Mouse (Mus musculus) adrenal gland, postnatal 25 days (tissue): ENCODE measurements around the gene Mmgt2. TPM values are rescaled to one million over a fixed set of nuclear protein-coding genes. Genes with fewer than 3 reads are reported as not detected.
A peak's percentile ranks its signal among the peaks of the same experiment; 100 is the strongest.
"Not testable (repeated sequence)": the region's sequence is repeated elsewhere in the genome, so short reads cannot be mapped to it uniquely, and the experiment has no call there.

Experiments used
- DNase-seq: peaks from one replicate; pipeline ENCODE4 v3.0.0; 2021; ENCODE audit warnings: mixed read lengths
- total RNA-seq: library from RNA; stranded (reverse); gene quantifications from 2 replicates; pipeline ENCODE4 v1.2.3, GENCODE M21; 2021

Mmgt2 gene
- total RNA-seq, 1 experiment from 2014 or later: 49.0 TPM

DNA sequence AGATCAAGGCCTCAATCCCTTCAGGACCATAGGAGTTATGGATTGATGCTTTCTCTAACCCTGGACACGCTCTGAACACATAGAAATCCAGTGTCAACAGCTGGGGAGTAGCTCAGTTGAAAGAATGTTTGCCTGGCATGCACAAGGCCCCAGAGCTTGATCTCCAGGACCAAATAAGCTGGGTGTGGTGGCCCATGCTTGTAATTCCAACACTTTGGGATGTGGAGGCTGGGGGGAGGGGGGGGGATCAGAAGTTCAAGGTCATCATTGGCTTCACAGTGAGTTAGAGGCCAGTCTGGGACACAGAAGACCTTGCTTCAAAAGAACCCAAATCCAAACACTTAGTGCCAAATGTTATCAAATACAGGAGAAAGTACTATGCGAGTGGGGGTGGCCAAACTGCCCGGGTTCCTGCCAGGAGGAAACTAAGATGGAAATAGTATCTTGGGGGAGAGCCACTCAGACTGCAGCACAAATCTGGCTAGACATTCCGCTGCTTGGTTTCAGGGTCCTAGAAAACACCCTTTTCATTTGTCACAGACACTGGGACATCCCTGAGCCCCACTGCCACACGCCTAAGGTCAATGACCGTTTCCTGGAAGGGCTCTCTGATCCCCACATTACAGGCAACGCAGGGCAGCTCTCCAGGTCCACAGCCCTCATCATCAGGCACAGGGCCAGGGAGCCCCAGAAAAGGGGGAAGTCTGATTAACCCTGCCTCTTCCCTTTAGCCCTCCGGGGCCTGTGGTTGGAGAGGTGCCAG is 2.6 kb upstream of the Mmgt2 start:
- peak; percentile 49 for DNase-seq

DNA sequence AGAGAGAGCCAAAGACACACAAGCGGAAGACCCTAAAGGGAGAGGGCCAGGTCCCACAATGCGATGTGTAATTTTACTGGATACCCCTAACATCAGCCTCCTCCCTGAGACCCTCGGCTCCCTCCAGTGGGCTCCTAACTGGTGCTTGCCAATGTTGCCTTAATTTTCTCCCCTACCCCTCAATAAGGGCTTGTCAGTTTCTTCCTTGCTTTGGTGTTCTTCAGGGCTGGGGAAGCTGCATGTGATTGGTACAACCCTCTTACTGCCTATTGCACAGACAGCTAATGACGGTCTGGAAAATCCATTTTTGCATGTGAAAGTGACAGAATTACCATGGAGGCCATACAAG is 2.0 kb upstream of the Mmgt2 start:
- DNase-seq: no peak

DNA sequence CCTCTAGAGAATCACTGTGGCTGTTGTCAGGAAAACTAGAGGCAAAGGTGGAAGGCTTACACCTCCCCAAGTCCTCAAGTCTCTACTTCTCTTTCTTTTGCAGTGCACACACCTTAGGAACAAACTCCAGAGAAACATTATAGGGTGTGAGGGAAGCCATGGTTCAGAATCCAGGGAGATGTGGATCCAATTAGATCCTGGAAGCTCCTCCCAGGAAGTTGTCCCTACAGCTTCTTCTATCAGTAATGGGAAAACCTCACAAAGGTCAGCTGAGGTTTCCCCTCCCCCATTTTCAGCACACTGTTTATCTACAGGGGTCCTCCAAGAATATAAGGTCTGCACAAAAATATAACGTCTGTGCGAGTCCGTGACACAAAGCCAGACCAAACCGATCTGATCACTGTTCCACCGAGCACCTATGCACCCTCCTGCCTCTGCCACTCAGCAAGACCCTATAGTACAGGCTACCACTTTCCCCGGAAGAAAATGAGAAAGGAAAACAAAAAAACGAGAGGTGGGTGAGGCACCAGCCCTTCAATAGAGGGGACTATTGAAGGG is 1.4 kb upstream of the Mmgt2 start:
- DNase-seq: no peak

- peak; percentile 43 for DNase-seq
These were observed 538 bp upstream of the Mmgt2 start, which contains the start of gene Lrrc75a for GRCm38 (mm10) chr11:62647661-62648590. Gene Lrrc75a, minus strand, starts transcription at chr11:62648523.

DNA sequence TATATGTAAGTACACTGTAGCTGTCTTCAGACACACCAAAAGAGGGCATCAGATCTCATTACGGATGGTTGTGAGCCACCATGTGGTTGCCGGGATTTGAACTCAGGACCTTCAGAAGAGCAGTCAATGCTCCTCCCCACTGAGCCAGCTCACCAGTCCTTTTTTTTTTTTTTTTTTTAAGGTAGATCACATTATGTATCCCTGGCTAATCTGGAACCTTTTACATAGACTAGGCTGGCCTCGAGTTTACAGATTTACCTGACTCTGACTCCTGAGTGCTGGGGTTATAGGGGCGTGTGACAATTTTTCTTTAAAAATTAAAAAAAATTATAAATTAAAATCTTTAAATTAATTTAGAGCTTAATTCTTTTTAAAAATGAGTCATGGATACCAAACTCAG is 1.3 kb downstream of the Mmgt2 start:
- not testable (repeated sequence) for DNase-seq

GRCm38 (mm10) chr11:62651563-62651962 is 3.1 kb downstream of the Mmgt2 start:
- no peak for DNase-seq

GRCm38 (mm10) chr11:62652080-62652479 is 3.6 kb downstream of the Mmgt2 start:
- no peak for DNase-seq

DNA sequence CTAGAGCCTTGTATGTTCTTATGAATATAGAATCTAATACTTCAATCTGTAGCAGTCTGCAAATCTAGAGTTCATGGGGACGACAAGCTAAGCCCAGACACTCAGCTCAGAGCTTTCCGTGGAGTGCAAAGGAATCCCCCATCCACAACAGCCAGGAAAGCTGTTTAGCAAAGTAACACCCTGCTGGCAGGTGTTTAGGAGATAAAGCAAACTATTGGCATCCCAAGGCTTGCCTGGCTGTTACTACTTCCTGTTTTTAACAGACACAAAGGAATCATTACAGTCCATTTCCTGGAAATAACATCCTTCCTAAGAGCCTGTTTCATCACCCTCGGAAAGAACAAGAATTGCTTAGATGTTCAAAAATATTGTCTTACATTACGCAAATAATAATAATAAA is 12.4 kb downstream of the Mmgt2 start:
- no peak for DNase-seq

GRCm38 (mm10) chr11:62664250-62664649 is 15.8 kb downstream of the Mmgt2 start:
- no peak for DNase-seq

DNA sequence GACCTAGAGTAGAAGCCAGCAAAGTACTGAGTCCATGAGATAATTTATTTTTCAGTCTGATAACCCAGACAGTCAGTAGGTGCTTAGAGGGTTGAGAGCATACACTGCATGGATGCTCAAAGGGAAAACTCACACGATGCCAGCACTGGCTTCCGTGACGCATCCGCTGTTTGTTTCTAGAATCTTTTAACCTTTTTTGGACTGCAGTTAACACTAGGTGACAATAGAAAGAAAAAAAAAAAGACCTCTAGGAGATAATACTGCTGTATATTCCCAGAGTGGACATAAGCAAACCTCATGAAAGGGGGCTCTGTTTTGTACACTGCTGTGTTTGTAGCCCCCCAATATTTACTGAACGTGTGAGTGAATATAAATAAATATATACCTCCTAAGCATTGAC is 20.5 kb downstream of the Mmgt2 start:
- DNase-seq: no peak

- DNase-seq: no peak
These were observed 21.0 kb downstream of the Mmgt2 start for GRCm38 (mm10) chr11:62669471-62669870.

DNA sequence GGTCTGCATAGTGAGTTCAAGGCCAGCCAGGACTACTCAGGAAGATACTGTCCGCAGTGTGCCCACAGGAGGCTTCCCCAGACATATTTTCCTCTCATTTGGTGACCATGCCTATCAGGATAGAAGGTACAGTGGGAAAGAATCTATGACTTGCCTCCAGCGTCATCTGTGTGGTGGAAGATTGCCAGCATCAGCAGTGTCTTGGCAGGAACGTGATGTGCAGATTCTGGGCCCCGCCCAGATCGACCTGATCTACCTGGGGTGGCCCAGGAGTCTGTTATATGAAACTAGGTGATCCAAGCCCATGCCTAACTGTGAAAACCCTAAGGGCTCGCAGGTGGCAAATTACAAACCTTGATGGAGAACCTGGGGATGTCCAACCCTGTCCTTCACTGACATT is 21.5 kb downstream of the Mmgt2 start:
- no peak for DNase-seq

- DNase-seq: peak; percentile 50
These were observed 27.2 kb downstream of the Mmgt2 start for GRCm38 (mm10) chr11:62675480-62676289.

- DNase-seq: no peak
These were observed 27.8 kb downstream of the Mmgt2 start for GRCm38 (mm10) chr11:62676290-62676596.

DNA sequence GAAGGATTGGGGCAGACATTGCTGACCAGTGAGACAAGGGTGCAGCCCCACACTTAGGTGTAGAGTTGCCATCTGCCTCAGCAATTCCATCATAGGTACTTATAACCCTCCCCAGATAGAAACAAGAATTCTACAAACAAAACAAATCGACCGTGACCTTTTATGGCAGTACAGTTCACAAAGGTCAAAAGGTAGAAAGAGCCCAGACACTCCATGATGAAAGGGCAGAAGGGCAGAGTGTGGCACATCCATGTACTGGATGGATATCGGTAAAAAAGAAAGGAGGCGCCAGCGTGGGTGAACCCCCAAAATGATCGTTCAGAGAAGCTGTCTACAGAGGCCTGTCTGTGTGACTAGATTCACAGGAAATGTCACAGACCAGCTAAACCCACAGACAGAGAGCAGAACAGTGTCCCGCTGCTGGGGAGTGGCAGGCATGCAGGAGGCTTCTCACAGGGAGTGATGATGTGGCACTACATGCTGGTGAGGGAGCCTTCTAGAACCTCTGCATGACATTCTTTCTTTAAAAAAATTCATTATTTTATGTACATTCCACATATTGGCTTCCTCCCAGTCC is 30.4 kb downstream of the Mmgt2 start:
- DNase-seq: no peak

- DNase-seq: no peak
These were observed 31.5 kb downstream of the Mmgt2 start for GRCm38 (mm10) chr11:62679954-62680353.

DNA sequence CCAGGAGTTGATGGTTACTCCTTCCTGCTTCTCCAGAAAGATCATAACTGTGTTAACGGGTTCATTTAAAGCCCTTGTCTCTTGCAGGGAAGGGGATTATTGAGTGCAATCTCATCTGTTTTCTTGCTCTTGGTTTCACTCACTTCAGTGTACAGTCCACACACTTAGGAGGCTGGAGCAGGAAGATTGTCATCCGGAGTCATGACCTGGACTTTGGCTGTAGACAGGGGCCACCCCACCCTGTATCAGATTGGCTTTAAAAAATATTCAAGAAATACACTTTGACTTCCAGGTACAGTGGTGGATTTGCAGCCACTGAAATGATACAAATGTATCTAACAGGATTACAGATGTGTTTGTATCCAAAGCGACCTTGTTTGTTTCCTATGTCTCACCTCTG is 43.1 kb downstream of the Mmgt2 start:
- DNase-seq: no peak

- DNase-seq: no peak
These were observed 45.1 kb downstream of the Mmgt2 start for GRCm38 (mm10) chr11:62693299-62694184.

GRCm38 (mm10) chr11:62695126-62695525 is 46.7 kb downstream of the Mmgt2 start:
- no peak for DNase-seq

- DNase-seq: no peak
These were observed 51.3 kb downstream of the Mmgt2 start for GRCm38 (mm10) chr11:62699749-62700148.

GRCm38 (mm10) chr11:62701218-62701617 is 52.8 kb downstream of the Mmgt2 start:
- DNase-seq: no peak
